Mouse (Mus musculus) bone marrow macrophage, adult 2 months (primary cell): Measurements from ENCODE around the gene Col13a1.

Source experiments
- CTCF ChIP-seq: IDR thresholded peaks from 2 replicates; pipeline ENCODE4 v1.5.1; 2012; ENCODE audit warnings: low read depth, mild to moderate bottlenecking, low read length, moderate library complexity
- POLR2A ChIP-seq: IDR thresholded peaks from 2 replicates; pipeline ENCODE4 v1.6.1; 2012; ENCODE audit warnings: mild to moderate bottlenecking, low read depth, low read length, borderline replicate concordance

GRCm38 (mm10) chr10:61838769-61839168 lies 140.1 kb downstream of the Col13a1 start:
- TF ChIP-seq POLR2A (no peak), CTCF (peak; percentile 93)
